ENCODE assay signal across 16 mouse cellular contexts in the genomic region with DNA sequence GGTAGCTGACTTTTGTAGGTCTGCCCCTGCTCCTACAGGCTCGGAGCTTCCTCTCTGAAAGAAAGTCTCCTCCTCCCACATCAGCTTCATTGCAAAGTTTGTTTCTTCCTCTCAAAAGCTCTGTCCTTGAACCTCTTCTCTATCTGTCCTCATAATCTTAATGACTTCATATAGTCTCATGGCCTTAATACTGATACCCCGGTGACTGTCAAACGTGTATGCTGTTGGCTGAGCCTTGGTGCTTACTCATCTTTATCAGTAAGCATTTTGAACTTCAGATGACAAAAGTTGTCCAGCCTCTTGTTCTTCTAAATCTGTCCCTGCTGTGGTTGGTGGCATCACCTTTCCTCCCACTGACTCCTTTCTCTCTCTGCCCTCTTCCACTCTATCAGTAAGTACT.
"Had no signal": no experiment of that assay in that cellular context is flagged by ENCODE, and none has a peak within 500 bp of the region (broad histone marks: within the 10 kb centered on the region; RNA-seq: fewer than 3 reads in every experiment).

No protein-coding gene starts in this region.

- H3K4me3 ChIP-seq: midbrain, embryonic 13.5 days; midbrain, embryonic 15.5 days; neural tube, embryonic 12.5 days had no signal

- H3K4me1 ChIP-seq: midbrain, embryonic 15.5 days had no signal

- DNase-seq: lung, adult 18-20 months; lung, embryonic 14.5 days; lung, postnatal 10 days; lung, postnatal 4 days; retina, postnatal 1 day; right cerebral cortex, adult 18-20 months; right cerebral cortex, postnatal 25 days; right cerebral cortex, postnatal 4 days; spleen, adult 18-20 months; thymus, adult 18-20 months; thymus, postnatal 14 days; thymus, postnatal 36 days had no signal

- H3K9ac ChIP-seq: lung, embryonic 14.5 days; midbrain, embryonic 13.5 days; midbrain, embryonic 15.5 days; neural tube, embryonic 12.5 days had no signal

- H3K36me3 ChIP-seq: midbrain, embryonic 13.5 days; midbrain, embryonic 15.5 days; neural tube, embryonic 12.5 days had no signal

- H3K27ac ChIP-seq: midbrain, embryonic 13.5 days; midbrain, embryonic 15.5 days; neural tube, embryonic 12.5 days had no signal

- H3K4me2 ChIP-seq: lung, embryonic 14.5 days; midbrain, embryonic 11.5 days; midbrain, embryonic 13.5 days; midbrain, embryonic 15.5 days; neural tube, embryonic 12.5 days had no signal

- ATAC-seq: midbrain, embryonic 13.5 days; midbrain, embryonic 15.5 days had no signal

- H3K27me3 ChIP-seq: midbrain, embryonic 13.5 days; midbrain, embryonic 15.5 days; neural tube, embryonic 12.5 days had no signal

- H3K9me3 ChIP-seq: midbrain, embryonic 13.5 days; midbrain, embryonic 15.5 days; neural tube, embryonic 12.5 days had no signal
